Mouse (Mus musculus): ENCODE measurements around the gene Snph.

Snph gene

DNA sequence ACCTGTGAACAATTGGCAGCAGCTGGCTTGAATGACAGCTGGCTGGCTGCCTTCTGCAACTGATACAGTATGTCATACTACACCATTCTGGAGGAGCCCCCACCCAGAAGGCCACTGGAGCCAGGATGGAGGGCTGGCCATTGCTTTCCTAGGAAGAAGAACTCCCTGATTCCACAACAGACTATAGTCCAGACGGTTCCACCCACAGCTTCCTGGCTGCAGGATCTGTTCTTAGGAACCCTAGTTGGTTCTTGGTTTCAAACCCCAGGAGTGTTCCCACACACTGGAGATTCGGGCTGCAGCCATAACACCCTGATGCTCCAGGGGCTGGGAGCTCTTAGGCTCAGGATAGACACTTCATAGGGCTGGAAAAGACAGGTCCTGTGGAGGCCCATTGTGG lies 34.3 kb downstream of the Snph start:
- no peak for DNase-seq

DNA sequence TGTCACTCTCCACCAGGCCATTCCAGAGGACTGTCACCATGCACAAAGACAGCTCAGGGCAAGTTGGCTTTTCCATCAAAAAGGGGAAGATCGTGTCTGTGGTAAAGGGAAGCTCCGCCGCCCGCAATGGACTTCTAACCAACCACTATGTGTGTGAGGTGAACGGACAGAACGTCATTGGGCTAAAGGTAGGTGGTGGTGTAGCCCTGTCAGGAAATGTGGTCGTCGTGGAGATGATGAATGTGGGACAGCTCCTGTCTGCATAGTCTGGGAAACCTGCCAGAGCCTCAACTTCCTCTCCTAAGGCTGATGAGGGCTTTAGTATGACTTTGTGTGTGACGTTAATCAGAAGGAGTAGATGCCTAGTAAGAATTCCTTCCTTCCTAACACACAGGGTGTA lies 45.1 kb downstream of the Snph start:
- no peak for DNase-seq

DNA sequence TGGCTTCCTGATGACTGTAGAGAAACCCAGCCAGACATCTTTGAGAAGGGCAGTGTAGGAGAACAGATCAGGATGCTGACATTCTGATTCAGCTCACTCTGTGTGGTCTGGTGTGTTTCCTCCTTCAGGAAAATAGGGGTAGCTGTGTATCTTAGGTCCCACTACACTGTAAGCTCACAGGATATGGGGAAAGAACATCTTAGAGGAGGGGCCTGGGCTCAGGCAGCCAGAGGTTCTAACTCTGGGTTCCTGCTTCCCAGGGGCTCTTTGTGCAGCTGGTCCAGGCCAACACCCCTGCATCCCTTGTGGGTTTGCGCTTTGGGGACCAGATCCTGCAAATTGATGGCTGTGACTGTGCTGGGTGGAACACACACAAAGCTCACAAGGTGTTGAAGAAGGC lies 45.6 kb downstream of the Snph start:
- DNase-seq, result no peak

DNA sequence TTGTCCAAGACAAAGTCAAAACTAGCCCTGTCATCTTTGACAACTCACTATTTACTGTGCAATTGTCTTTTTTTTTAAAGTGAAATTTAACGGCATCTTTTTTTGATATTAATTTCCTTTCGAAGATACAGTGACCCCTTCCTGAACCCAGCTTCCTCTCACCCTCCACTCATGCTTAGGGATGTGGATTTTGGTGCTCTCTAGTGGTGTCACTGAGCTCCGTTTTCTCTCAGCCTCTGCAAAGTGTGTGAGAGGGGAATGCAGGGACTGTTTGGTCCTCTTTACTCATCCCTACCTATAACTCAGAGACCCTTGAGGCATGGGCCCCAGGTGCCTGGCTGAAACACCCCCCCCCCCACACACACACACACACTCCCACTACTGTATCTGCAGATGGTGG lies 46.5 kb downstream of the Snph start:
- no peak for DNase-seq

DNA sequence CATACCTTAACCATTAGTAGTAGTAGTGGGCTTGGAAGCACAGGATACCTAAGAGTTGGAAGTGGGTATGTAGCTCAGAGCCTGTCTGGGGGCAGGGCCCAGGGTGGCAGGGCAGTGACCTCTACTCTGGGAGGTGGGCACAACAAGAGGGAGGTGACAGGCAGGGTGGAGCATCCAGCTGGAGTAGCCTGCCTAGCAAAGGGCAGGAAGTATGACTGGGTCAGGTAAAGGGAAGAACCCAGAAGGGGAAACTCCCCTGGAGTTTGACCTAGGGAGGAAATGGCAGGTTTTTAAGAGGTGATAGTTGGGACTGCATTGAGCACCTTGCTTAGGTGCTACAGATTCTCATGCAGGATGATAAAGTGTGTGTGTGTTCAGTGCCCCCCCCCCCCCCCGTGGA lies 51.4 kb downstream of the Snph start:
- no peak for DNase-seq

GRCm38 (mm10) chr2:151579183-151579582 lies 53.2 kb downstream of the Snph start:
- DNase-seq, result no peak

GRCm38 (mm10) chr2:151575699-151576389 lies 56.5 kb downstream of the Snph start:
- peak; percentile 92 for DNase-seq

- DNase-seq, result peak; percentile 83
Observed at GRCm38 (mm10) chr2:151575119-151575698, 57.2 kb downstream of the Snph start.

DNA sequence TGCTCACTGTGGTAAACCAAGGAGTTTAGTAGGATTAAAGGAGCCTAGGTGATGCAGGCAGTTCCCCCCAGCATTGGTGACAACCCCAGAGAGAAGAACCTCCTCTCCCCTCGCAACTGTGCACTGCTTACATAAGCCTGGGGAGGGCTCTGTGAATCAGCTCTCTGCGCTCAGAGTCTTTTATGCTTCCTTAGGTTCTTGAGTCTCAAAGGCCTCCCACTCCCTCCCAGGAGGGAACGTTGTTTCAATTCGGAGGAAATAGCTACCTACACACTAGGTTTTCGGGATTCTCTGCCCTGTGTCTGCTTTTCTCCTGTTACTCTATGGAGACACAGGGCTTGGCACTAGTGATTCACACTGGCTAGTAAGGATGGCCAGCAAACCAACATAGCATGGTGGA lies 57.8 kb downstream of the Snph start:
- DNase-seq, result no peak

DNA sequence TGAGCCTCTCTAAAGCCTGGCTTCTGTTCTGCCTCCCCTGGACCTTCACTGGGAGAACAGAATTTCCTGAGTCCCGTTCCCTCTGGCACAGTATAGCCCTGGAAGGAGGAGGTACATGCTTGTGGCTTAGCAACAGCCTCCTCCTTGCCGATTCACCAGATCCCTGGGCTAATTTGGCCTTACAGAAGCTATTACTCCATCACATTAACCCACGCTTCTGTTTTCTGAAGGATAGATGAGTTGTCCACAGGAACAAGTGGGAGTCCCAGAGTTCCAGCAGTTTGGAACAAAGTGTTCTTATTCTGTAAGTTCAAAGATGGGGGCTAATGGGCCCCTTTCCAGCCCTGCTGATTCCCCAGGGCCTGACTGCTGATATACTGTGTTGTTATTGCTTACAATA lies 58.7 kb downstream of the Snph start:
- no peak for DNase-seq

GRCm38 (mm10) chr2:151571873-151572700 lies 60.3 kb downstream of the Snph start, which contains the start of gene Sdcbp2:
Gene Sdcbp2 (plus strand): TSS chr2:151572622.
- no peak for DNase-seq

DNA sequence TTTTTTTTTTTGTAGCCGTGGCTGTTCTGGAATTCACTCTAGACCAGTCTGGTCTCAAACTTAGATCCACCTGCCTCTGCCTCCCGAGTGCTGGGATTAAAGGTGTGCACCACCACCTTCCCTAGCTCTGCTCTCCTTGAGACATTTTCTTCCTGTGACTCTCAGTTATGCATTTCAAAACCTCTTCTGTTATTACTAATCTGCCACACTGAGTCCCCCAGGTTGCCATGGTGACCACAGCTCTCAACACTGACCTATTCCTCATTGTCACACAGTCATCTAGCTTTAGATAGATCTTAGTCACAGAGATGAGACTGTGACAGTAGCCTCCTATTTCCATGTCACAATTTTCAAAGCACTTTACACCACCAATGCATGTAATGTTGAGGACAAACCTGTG lies 62.9 kb downstream of the Snph start:
- no peak for DNase-seq

DNA sequence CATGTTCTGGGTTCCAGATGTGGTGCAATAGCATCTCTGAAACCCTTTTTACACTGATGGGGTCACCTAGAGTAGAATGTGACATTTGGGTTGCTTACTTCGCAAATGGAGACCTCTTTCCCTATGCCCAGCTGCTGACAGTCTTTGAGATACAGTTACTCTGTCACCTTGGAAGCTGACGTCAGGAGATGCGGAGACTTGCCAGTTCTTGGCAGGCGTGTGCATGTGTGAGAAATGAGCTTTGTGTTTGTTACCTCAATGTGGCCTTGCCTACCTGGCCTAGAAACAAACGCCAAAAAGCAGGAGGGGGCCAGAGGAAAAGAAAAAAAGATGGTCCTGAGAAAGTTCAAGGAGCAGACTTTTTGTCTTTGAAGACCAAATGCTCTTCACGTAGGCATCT lies 65.5 kb downstream of the Snph start:
- DNase-seq, result no peak

DNA sequence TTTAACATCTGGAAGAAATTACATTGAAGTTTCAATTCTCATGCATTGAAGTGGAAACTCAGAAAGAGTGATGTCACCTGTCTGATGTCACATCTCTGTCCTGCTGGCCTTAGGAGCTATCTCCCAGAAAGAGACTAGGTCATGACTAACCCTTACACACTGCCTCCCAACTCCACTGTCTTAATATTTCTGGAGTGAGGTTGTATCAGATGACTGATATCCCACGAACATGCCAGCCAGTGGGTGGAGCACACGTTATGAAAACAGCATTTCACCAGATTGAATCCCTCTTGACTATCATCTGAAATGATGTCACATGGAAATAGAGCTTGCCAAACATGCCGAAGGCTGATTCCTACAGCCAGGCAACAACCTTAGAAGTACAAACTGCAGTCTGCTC lies 67.4 kb downstream of the Snph start:
- no peak for DNase-seq

- no peak for DNase-seq
Observed at GRCm38 (mm10) chr2:151564006-151564405, 68.4 kb downstream of the Snph start.

DNA sequence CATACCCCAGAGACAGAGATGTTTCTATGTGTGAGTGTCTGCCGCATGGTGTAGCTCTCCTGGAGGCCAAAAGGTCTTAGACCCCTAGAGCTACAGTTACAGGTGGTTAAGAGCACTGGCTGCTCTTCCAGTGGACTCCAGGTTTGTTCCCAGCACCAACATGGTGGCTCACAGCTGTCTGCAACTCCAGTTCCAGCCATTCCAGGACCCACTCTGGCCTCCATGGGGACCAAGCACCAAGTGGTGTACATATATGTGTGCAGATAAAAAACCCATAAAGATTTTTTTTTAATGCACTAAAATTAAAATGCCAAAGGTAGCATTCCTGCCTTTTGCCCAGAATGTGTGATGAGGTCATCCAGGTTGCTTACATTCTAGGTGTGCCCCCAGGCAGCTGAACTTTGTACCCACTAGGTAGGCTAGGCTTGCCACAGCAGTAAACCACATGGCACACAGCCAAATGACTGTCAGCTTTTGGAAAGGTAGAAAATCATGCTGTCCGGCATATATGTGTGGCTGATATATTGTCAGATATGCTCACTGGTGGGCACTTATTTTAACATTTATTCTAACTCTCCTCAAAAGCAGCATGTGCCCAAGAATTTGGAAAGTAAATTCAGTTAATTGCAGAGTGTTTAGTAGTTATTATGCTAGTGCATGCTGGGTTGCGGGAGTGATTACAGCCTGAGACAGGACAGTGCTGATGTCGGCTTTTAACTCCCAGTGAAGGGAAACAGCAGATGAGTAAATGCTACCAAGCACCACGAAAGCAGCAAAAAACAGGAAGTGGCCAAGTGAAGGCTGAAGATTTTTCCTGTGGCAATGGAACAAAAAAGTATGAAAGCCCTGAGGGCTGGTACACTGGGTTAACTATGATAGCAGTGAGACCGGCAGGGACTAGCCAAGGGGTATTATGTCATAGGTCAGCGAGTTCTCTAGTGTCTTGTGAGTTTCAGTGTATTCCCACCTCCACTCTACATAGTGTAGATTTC lies 69.2 kb downstream of the Snph start:
- no peak for DNase-seq

DNA sequence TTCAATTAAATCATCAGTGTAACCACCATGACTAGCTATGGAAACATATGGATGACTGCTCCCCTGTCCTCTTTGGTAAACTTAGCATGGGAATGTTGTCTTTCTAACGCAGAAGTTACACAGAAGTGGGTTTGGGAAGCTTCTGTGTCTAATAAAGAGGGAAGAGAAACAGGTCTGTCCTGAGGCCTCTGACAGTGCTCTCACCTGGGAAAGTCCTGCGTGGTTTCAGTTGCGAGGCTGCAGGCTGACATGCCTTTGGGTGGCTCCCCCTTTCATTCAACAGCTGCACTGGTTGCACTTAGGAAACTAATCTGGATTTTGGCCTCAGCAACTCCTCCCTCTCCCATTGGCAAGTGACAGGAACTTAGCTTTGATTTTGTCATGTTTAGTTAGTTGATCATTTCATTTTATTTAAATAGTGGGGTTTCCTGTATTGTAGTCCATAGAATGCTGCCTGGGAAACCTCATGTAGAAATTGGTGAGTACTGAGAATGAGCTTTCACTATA lies 82.7 kb downstream of the Snph start:
- no peak for DNase-seq

DNA sequence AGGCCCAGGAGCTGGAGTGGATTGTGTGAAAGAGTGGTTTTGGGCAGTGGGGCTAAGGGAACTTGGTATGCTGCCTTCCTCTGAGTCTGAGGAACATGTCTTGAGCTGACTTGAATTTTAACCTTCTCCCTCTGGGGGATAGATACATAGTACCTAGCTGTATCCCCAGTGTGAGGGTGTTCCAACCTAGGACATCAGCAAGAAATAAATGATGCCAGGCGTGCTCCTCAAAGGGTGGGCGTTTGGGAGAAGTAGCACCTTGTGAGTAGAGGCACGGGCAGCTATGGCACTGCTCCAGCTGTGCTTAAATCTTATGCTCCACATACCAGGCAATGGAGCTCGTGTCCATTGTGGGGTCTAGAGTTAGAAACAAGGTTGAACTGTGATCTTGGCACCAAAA lies 85.8 kb downstream of the Snph start:
- no peak for DNase-seq

DNA sequence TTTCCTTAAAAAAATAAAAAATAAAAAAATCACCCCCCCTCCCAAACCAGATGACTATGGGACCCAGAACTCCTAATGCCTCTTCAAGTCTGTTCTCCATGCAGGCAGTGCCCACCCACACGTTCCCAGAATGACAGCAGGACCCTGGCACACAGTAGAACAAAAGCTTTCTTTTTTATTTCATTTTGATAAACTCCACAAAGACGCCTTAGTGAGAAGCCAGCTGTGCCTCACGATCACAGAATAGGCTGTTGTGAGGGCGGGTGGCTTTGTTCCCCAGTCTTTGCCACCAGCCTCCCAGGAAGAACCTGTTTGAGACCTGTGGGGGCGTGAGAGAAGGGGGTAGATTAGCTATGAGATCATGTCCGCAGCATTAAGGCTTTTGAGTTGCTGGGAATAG lies 87.7 kb downstream of the Snph start:
- peak; percentile 22 for DNase-seq

DNA sequence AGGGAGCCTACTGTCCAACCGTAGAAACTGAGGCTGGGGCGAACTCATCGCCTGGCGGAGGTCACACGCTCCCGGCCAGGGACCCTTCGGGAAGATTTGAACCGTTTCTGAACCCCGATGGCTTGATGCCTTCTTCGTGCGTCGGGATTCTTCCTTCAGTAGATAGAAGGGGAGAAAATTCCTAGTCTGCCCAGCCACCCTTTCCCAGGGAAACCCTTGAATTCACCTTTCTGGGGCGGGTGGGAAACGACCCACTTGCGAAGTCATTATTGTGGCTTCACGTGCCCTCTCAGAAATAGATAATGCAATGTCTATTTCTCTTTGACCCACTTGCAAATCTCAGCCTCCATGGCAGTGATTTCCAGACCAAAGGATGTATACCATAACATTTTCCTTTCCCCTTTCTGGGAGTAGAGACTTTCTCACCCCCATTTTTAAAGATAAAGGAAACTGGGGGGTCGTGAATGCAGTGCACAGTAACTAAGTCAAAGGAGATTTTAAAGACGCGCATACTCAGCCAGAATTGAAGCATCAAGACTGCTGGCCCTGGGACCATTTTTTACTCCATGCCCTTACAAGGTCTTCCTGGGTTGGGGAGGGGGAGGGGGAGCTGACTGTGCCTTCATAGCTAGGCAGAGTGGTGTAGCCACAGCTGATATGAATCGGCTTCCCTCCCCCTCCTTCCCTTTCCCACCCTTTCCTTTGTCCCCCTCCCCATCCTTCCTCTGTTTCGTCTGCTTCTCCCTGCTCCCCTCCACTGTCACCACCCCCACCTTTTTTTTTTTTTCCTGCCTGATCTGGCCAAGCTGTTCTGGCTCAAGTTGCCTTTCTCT lies 89.1 kb downstream of the Snph start:
- peak; percentile 46 for DNase-seq

GRCm38 (mm10) chr2:151542323-151543062 lies 89.9 kb downstream of the Snph start, which contains the start of gene Fkbp1a:
Gene Fkbp1a (plus strand): TSS chr2:151542483.
- DNase-seq, result peak; percentile 97
